Mouse (Mus musculus) intestine, embryonic 16.5 days (tissue): ENCODE results near the gene Enkur. TPM values are rescaled to one million over a fixed set of nuclear protein-coding genes. Genes with fewer than 3 reads are reported as not detected.

Experiments
- ATAC-seq: fragments of 200-750 bp; cut with Nextera tagmentation; 2 replicates; pipeline ENCODE4 v1.8.0; 2017; ENCODE audit warnings: moderate TSS enrichment, moderate library complexity
- H3K27ac ChIP-seq: fragments of 300-500 bp; sonication (generic); 2 replicates; pipeline ENCODE4 v1.5.1; 2014; ENCODE audit warnings: mild to moderate bottlenecking, low read length
- H3K27me3 ChIP-seq: fragments of 300-500 bp; sonication (generic); replicated peaks from 2 replicates; pipeline ENCODE4 v1.6.1; 2014; ENCODE audit warnings: low read length, control low read depth, mixed read lengths; ENCODE audit not compliant: control insufficient read depth, insufficient read depth
- H3K36me3 ChIP-seq: fragments of 300-500 bp; sonication (generic); 2 replicates; pipeline ENCODE4 v1.6.1; 2014; ENCODE audit warnings: low read length, control low read depth; ENCODE audit not compliant: control insufficient read depth, insufficient read depth
- H3K4me1 ChIP-seq: fragments of 300-500 bp; sonication (generic); 2 replicates; pipeline ENCODE4 v1.6.1; 2014; ENCODE audit warnings: low read length, control low read depth, mixed read lengths; ENCODE audit not compliant: control insufficient read depth, insufficient read depth
- H3K4me2 ChIP-seq: fragments of 300-500 bp; sonication (generic); 2 replicates; pipeline ENCODE4 v1.6.1; 2014; ENCODE audit warnings: low read depth, low read length, control low read depth
- H3K4me3 ChIP-seq: fragments of 300-500 bp; sonication (generic); 2 replicates; pipeline ENCODE4 v1.5.1; 2014; ENCODE audit warnings: mild to moderate bottlenecking, low read length
- H3K9ac ChIP-seq: fragments of 300-500 bp; sonication (generic); 2 replicates; pipeline ENCODE4 v1.6.1; 2014; ENCODE audit warnings: low read depth, low read length
- H3K9me3 ChIP-seq: fragments of 300-500 bp; sonication (generic); 2 replicates; pipeline ENCODE4 v1.6.1; 2016; ENCODE audit warnings: low read length, control low read depth; ENCODE audit not compliant: control insufficient read depth
- WGBS: fragments of 180-500 bp; shearing (Covaris S2); extraction: QIAGEN DNeasy Blood & Tissue Kit; methylation state at CpG from one replicate; pipeline ENCODE4 v1.1.7; 2014; 5-methylcytosine and 5-hydroxymethylcytosine counted together
- polyA plus RNA-seq: library from polyadenylated mRNA; unstranded; fragments of >200 nt; fragmentation: Nextera tagmentation; extraction: Ambion mirVana; gene quantifications from 2 replicates; pipeline ENCODE4 v1.2.1, GENCODE M21; 2015

Enkur gene
- polyA plus RNA-seq, 1 experiment from 2014 or later, result 1.1 TPM

- H3K9me3 ChIP-seq, result no peaks in the 10 kb centered on the region
- no peak overlapping the region for H3K9ac ChIP-seq
- ATAC-seq, result no peak
- no peaks in the 10 kb centered on the region for H3K27me3 ChIP-seq
- H3K4me1 ChIP-seq, result no peaks in the 10 kb centered on the region
- 53% methylated on average over 3 of the region's 3 CpGs for WGBS
- H3K4me2 ChIP-seq, result no peak overlapping the region
- no peak overlapping the region for H3K4me3 ChIP-seq
- no peaks in the 10 kb centered on the region for H3K36me3 ChIP-seq
- no peak overlapping the region for H3K27ac ChIP-seq
Measured at GRCm38 (mm10) chr2:21199051-21199450, 6.1 kb downstream of the Enkur start.

- Histone ChIP-seq H3K36me3 (no peaks in the 10 kb centered on the region), H3K4me1 (no peaks in the 10 kb centered on the region), H3K27ac (no peak overlapping the region), H3K27me3 (no peaks in the 10 kb centered on the region), H3K4me2 (no peak overlapping the region), H3K9ac (no peak overlapping the region), H3K4me3 (no peak overlapping the region), H3K9me3 (no peaks in the 10 kb centered on the region)
- no peak for ATAC-seq
- 88% methylated on average over 5 of the region's 5 CpGs for WGBS
Measured at GRCm38 (mm10) chr2:21195233-21195632, 9.9 kb downstream of the Enkur start.

DNA sequence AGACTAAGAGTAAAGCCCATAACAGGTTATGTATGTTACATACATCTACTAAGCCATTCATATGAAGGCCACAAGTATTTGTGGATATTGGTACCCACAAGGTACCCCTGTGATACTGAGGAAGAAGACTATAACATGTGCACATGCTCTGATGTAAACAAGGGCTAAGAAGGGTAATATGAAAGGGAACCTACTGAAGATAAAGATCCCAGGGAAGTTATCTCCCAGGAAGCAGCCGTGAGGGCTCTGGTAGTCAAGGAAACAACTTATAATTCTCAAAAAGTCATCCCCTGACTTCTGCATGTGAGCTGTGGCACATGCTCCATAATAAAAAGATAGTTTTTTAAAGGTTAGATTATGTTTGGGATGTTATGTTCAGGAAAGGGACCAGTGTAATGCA, 13.9 kb downstream of the Enkur start:
- Histone ChIP-seq H3K9me3 (no peaks in the 10 kb centered on the region), H3K36me3 (no peaks in the 10 kb centered on the region), H3K9ac (no peak overlapping the region), H3K27ac (no peak overlapping the region), H3K4me2 (no peak overlapping the region), H3K27me3 (no peaks in the 10 kb centered on the region), H3K4me1 (no peaks in the 10 kb centered on the region), H3K4me3 (no peak overlapping the region)
- WGBS, result 55% methylated on average over 1 of the region's 1 CpGs
- ATAC-seq, result no peak

DNA sequence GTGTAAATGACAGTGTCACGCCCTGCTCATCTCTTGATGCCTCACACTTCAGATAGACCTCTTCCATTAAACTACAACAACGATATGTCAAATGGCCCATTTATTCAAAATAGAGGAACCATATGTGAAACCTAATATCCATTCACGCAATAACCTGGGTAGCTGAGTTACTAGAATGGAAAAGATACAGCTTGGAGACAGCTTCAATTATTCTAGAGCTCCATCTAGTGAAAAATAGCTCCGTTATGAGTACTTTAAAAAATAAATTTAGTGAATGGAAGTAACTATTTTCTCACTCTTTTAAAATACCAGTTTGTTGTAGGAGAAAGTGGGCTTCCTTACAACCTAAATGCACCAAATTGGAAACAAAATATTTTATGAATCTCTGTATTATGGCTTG, 16.6 kb downstream of the Enkur start:
- Histone ChIP-seq H3K4me3 (no peak overlapping the region), H3K27ac (no peak overlapping the region), H3K27me3 (no peaks in the 10 kb centered on the region), H3K9me3 (no peaks in the 10 kb centered on the region), H3K36me3 (no peaks in the 10 kb centered on the region), H3K9ac (no peak overlapping the region), H3K4me1 (no peaks in the 10 kb centered on the region), H3K4me2 (no peak overlapping the region)
- WGBS, result 75% methylated on average over 4 of the region's 4 CpGs
- ATAC-seq, result no peak

GRCm38 (mm10) chr2:21187576-21187975, 17.6 kb downstream of the Enkur start:
- Histone ChIP-seq H3K36me3 (no peaks in the 10 kb centered on the region), H3K9ac (no peak overlapping the region), H3K4me1 (no peaks in the 10 kb centered on the region), H3K4me3 (no peak overlapping the region), H3K9me3 (no peaks in the 10 kb centered on the region), H3K27ac (no peak overlapping the region), H3K4me2 (no peak overlapping the region), H3K27me3 (no peaks in the 10 kb centered on the region)
- ATAC-seq, result no peak
- WGBS, result 44% methylated on average over 7 of the region's 7 CpGs

DNA sequence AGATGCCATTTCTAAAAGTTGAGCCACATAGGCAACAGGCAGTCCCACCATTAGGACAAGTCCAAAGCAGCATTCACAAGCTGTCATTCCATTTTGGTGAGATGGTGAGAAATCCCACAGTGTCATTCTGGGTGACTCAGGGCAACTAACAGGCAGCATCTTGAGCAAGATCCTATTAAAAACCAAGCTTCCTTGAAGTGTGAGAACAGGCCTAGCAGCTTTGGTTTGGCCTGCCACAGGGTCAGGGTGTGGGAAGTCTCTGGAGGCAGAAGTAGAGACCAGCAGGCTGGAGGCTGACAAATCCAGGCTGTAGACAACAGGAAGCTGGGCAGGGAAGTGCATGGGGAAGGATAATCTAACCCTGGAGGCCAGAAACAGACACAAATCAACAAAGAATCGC, 22.4 kb downstream of the Enkur start:
- H3K9me3 ChIP-seq, result no peaks in the 10 kb centered on the region
- no peaks in the 10 kb centered on the region for H3K36me3 ChIP-seq
- no peaks in the 10 kb centered on the region for H3K4me1 ChIP-seq
- H3K27ac ChIP-seq, result no peak overlapping the region
- no peak overlapping the region for H3K9ac ChIP-seq
- WGBS, result 62% methylated on average over 1 of the region's 1 CpGs
- no peak overlapping the region for H3K4me3 ChIP-seq
- H3K4me2 ChIP-seq, result no peak overlapping the region
- H3K27me3 ChIP-seq, result no peaks in the 10 kb centered on the region
- no peak for ATAC-seq

DNA sequence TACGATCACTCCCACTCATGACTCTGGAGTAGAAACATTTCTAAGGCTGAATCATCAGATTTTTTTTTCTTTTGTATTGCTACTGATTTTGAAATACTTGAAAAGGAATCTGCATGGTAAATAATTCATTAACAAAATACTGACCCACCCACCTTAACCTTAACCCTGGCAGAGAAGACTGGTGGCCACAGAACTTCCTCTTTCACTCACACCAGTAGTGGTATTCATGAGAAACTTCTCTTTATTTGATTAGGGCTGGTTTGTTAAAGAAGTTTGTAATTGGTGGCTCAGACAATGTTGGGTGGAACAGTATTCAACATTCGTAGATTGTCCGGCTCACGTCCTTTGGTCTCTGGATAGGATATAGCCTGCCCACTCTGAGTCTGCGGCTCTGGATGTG, 26.0 kb downstream of the Enkur start:
- Histone ChIP-seq H3K4me1 (no peaks in the 10 kb centered on the region), H3K9ac (no peak overlapping the region), H3K36me3 (no peaks in the 10 kb centered on the region), H3K27ac (no peak overlapping the region), H3K4me3 (no peak overlapping the region), H3K27me3 (no peaks in the 10 kb centered on the region), H3K4me2 (no peak overlapping the region), H3K9me3 (no peaks in the 10 kb centered on the region)
- no peak for ATAC-seq
- WGBS, result 93% methylated on average over 5 of the region's 5 CpGs

- no peak for ATAC-seq
- Histone ChIP-seq H3K9ac (no peak overlapping the region), H3K4me2 (no peak overlapping the region), H3K9me3 (no peaks in the 10 kb centered on the region), H3K4me1 (no peaks in the 10 kb centered on the region), H3K27me3 (no peaks in the 10 kb centered on the region), H3K27ac (no peak overlapping the region), H3K36me3 (no peaks in the 10 kb centered on the region), H3K4me3 (no peak overlapping the region)
- WGBS, result 78% methylated on average over 3 of the region's 3 CpGs
Measured at GRCm38 (mm10) chr2:21172797-21173196, 32.4 kb downstream of the Enkur start.

DNA sequence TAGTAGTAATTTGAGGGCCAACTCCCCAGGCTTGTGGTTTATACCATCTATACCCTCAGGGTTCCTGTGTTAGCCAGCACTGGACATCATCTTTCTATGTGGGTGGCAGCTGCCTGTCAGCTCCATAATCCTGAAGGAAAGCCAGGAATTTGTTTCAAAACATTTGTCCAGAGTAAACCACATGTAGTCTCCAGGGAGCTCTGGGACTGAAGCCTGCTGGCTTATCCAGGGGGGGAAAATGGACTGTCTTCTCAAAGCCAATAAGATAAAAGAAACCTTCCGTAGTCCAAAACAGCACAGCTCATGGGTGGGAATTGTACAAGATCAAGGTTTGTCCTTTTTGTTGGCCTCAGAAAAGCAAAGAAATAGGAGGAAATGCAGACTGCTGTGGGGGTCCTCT, 37.2 kb downstream of the Enkur start:
- WGBS, result 83% methylated on average over 1 of the region's 1 CpGs
- H3K9me3 ChIP-seq, result no peaks in the 10 kb centered on the region

DNA sequence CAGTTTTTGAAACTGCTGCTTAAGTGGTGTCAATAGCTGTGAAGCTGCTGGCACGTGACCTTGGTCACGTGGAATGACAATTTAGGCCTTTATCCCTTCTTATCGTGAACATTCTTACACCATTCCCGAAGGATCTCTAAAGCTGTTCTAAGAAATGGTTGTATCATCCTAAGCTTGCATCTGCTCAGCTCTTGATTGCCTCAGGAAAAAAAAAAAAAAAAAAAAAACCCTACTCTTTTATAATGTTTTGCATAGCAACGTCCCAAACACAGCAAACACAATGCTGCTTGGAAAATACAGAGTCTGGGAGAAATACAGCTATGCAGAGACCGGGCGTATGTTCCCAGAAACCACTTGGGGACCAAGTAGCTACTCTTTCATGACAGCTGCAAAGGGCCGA, 40.9 kb downstream of the Enkur start:
- Histone ChIP-seq H3K4me2 (no peak overlapping the region), H3K4me3 (no peak overlapping the region), H3K9me3 (no peaks in the 10 kb centered on the region), H3K36me3 (no peaks in the 10 kb centered on the region), H3K27me3 (no peaks in the 10 kb centered on the region), H3K27ac (no peak overlapping the region), H3K4me1 (no peaks in the 10 kb centered on the region), H3K9ac (no peak overlapping the region)
- WGBS, result 72% methylated on average over 8 of the region's 8 CpGs
- no peak for ATAC-seq

More for the DNA sequence above, 37.2 kb downstream of the Enkur start:
- no peak for ATAC-seq
- Histone ChIP-seq H3K4me3 (no peak overlapping the region), H3K4me1 (no peaks in the 10 kb centered on the region), H3K36me3 (no peaks in the 10 kb centered on the region), H3K27ac (no peak overlapping the region), H3K4me2 (no peak overlapping the region), H3K27me3 (no peaks in the 10 kb centered on the region), H3K9ac (no peak overlapping the region)
